Mouse (Mus musculus) testis, adult 2 months (tissue): ENCODE measurements around the gene Nfyc. TPM values are rescaled to one million over a fixed set of nuclear protein-coding genes. Genes with fewer than 3 reads are reported as not detected.

Experiments
- H3K27ac ChIP-seq: fragments of 200-500 bp; 2 replicates; pipeline ENCODE4 v1.5.1; 2012; ENCODE audit warnings: low read depth, low read length; ENCODE audit not compliant: control insufficient read depth, insufficient read depth
- H3K27me3 ChIP-seq: fragments of 200-500 bp; 2 replicates; pipeline ENCODE4 v1.6.1; 2012; ENCODE audit warnings: mild to moderate bottlenecking, low read length, moderate library complexity; ENCODE audit not compliant: control insufficient read depth, insufficient read depth
- H3K36me3 ChIP-seq: fragments of 200-500 bp; 2 replicates; pipeline ENCODE4 v1.6.1; 2012; ENCODE audit warnings: mild to moderate bottlenecking, low read length; ENCODE audit not compliant: control insufficient read depth, insufficient read depth
- H3K4me1 ChIP-seq: fragments of 200-500 bp; 2 replicates; pipeline ENCODE4 v1.6.1; 2012; ENCODE audit warnings: low read length; ENCODE audit not compliant: control insufficient read depth, insufficient read depth
- H3K4me3 ChIP-seq: fragments of 200-500 bp; 2 replicates; pipeline ENCODE4 v1.5.1; 2012; ENCODE audit warnings: low read depth, mild to moderate bottlenecking, low read length, moderate library complexity, mixed read lengths; ENCODE audit not compliant: control insufficient read depth
- CTCF ChIP-seq: fragments of 200-500 bp; IDR thresholded peaks from 2 replicates; pipeline ENCODE4 v1.5.1; 2012; ENCODE audit warnings: low read depth, mild to moderate bottlenecking, inconsistent platforms, low read length, moderate library complexity; ENCODE audit not compliant: control insufficient read depth, insufficient read depth, insufficient replicate concordance
- POLR2A ChIP-seq: fragments of 200-500 bp; IDR thresholded peaks from 2 replicates; pipeline ENCODE4 v1.6.1; 2012; ENCODE audit warnings: low read depth, mild to moderate bottlenecking, inconsistent platforms, low read length, moderate library complexity; ENCODE audit not compliant: control insufficient read depth
- polyA plus RNA-seq: library from polyadenylated mRNA; depleted of rRNA; stranded (reverse); fragments of >200 nt; gene quantifications from 2 replicates; pipeline ENCODE4 v1.2.3, GENCODE M21; 2012; rRNA removed

Gene Nfyc
- 60.9 and 70.3 TPM in 2 replicates for polyA plus RNA-seq

DNA sequence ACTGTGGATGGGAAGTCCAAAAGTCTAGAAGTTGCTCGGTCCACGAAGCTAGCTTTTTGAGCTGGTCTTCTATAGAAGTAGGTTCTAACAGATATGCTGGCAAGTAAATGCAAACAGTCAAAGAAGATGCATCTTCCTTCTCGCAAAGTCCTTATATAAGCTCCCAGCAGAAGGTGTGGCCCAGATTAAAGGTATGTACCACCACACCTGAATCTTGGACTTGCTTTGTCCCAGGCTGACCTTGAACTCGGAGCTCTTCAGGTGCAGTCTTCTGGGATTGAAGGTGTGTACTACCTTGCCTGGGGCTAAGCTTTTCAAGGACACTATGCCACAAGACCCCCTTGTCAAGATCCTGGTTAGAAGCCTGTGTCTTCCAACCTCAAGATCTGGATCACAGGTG, at the start of gene Nfyc:
Gene Nfyc (minus strand): TSS at position 101 of the 400 bp plus-strand sequence.
- H3K4me3 ChIP-seq = no peak within 1 kb of the TSS
- no peak within 1 kb of the TSS for H3K27ac ChIP-seq
- H3K4me1 ChIP-seq = peaks cover 1% of the 10 kb centered on the region; the same call in 1 of the 2 replicates
- no peaks in the 10 kb centered on the region for H3K36me3 ChIP-seq
- H3K27me3 ChIP-seq = no peaks in the 10 kb centered on the region
- no peak for TF ChIP-seq POLR2A
- no peak for TF ChIP-seq CTCF

GRCm38 (mm10) chr4:120880731-120881432, 49.5 kb upstream of the Nfyc start:
- Histone ChIP-seq H3K27ac (no peak overlapping the region), H3K36me3 (no peaks in the 10 kb centered on the region)
- TF ChIP-seq CTCF (no peak), POLR2A (no peak)

GRCm38 (mm10) chr4:120879386-120879785, 48.0 kb upstream of the Nfyc start:
- H3K4me3 ChIP-seq = no peak overlapping the region
- H3K4me1 ChIP-seq = peaks cover 10% of the 10 kb centered on the region
- H3K27ac ChIP-seq = no peak overlapping the region
- no peak for TF ChIP-seq POLR2A
- no peak for TF ChIP-seq CTCF
- no peaks in the 10 kb centered on the region for H3K27me3 ChIP-seq
- no peaks in the 10 kb centered on the region for H3K36me3 ChIP-seq

More at GRCm38 (mm10) chr4:120880731-120881432, 49.5 kb upstream of the Nfyc start:
- Histone ChIP-seq H3K4me3 (no peak overlapping the region), H3K27me3 (no peaks in the 10 kb centered on the region), H3K4me1 (peaks cover 10% of the 10 kb centered on the region)

- Histone ChIP-seq H3K36me3 (no peaks in the 10 kb centered on the region), H3K4me1 (peaks cover 10% of the 10 kb centered on the region), H3K4me3 (no peak overlapping the region), H3K27ac (no peak overlapping the region), H3K27me3 (no peaks in the 10 kb centered on the region)
- TF ChIP-seq POLR2A (no peak), CTCF (no peak)
Measured at GRCm38 (mm10) chr4:120878728-120879127, 47.4 kb upstream of the Nfyc start.

DNA sequence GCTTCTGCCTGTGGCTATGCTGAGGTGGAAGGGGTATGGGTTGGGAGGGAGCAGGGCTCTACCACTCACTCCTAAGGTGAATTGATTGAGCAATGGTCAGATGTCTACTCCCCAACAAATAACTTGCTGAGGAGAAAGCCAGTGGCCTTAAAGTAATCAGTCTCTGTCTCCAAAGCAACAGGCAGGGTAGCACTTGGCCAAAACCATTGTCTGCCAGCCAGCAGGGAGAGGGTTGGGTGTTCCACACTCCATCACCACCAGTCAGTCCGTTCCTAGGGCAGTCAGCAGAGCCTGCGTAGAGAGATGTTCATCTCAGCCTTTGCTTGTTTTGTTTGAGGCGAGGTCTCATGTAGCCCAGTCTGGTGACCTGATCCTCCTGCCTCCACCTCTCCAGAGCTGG, 44.6 kb upstream of the Nfyc start:
- Histone ChIP-seq H3K27ac (no peak overlapping the region), H3K36me3 (no peaks in the 10 kb centered on the region), H3K4me3 (no peak overlapping the region), H3K27me3 (no peaks in the 10 kb centered on the region), H3K4me1 (no peaks in the 10 kb centered on the region)
- TF ChIP-seq CTCF (no peak), POLR2A (no peak)

DNA sequence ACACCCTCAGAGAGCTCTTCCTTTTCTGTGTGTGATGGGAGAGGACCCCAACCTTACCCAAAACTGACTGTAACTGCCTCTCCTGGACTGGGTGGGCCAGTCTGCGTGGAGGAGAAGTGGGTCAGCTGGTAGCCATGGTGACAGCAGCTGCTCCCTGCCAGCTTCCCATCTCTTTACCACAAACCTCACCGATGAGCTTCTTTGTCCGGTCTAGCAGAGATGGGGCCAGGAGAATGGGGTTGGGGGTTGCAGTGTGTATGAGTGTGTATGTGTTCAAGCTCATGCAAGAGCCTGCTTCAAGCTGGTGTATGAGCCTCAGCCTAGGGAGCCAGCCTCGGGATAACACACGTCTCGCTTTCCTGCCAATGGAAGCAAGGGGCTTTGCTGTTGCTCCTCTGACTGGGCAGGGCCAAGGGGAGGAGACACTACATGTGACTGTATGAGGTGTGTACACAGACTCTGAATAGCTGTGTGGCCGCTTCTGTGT, 38.9 kb upstream of the Nfyc start:
- H3K36me3 ChIP-seq = no peaks in the 10 kb centered on the region
- TF ChIP-seq POLR2A = no peak
- TF ChIP-seq CTCF = no peak
- no peak overlapping the region for H3K27ac ChIP-seq
- H3K4me3 ChIP-seq = no peak overlapping the region
- H3K27me3 ChIP-seq = no peaks in the 10 kb centered on the region
- H3K4me1 ChIP-seq = no peaks in the 10 kb centered on the region

DNA sequence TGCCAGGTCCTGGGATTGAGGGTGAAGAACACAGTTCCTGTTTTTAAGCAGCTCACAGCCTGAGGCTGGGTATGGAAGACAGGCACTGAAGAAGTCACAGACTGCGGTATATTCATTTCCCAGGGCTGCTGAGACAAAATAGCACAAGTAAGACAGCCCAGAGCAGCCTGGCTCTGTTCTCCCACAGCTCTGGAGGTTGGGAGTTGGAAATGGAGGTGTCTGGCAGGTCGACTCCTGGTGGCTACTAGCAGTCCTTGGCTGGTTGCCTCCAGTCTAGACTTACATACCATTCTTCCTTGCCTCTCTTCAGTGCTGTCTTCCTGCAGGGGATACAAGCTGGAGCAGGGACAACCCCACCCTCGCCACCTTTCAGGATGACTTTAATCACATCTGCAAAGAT, 37.6 kb upstream of the Nfyc start:
- H3K27me3 ChIP-seq = no peaks in the 10 kb centered on the region
- no peaks in the 10 kb centered on the region for H3K36me3 ChIP-seq
- no peaks in the 10 kb centered on the region for H3K4me1 ChIP-seq
- no peak for TF ChIP-seq CTCF
- no peak for TF ChIP-seq POLR2A
- no peak overlapping the region for H3K4me3 ChIP-seq
- H3K27ac ChIP-seq = no peak overlapping the region
